Mouse (Mus musculus) limb, embryonic 13.5 days (tissue): ENCODE results near the gene Ticam1. TPM values are rescaled to one million over a fixed set of nuclear protein-coding genes. Genes with fewer than 3 reads are reported as not detected.

Experiments
- ATAC-seq: fragments of 200-750 bp; cut with Nextera tagmentation; 2 replicates; pipeline ENCODE4 v1.8.0; 2017; ENCODE audit warnings: low read depth, moderate number of reproducible peaks, moderate TSS enrichment; ENCODE audit not compliant: low FRiP score
- H3K27ac ChIP-seq: fragments of 300-500 bp; sonication (generic); 2 replicates; pipeline ENCODE4 v1.5.1; 2015; ENCODE audit warnings: inconsistent platforms, mild to moderate bottlenecking, moderate library complexity
- H3K27me3 ChIP-seq: fragments of 300-500 bp; sonication (generic); 2 replicates; pipeline ENCODE4 v1.6.1; 2015; ENCODE audit warnings: mild to moderate bottlenecking, inconsistent platforms
- H3K36me3 ChIP-seq: fragments of 300-500 bp; sonication (generic); 2 replicates; pipeline ENCODE4 v1.6.1; 2015; ENCODE audit warnings: inconsistent platforms, mild to moderate bottlenecking, moderate library complexity
- H3K4me1 ChIP-seq: fragments of 300-500 bp; sonication (generic); 2 replicates; pipeline ENCODE4 v1.6.1; 2015; ENCODE audit warnings: inconsistent platforms
- H3K4me2 ChIP-seq: fragments of 300-500 bp; sonication (generic); replicated peaks from 2 replicates; pipeline ENCODE4 v1.6.1; 2015; ENCODE audit warnings: inconsistent platforms, mild to moderate bottlenecking, moderate library complexity
- H3K4me3 ChIP-seq: fragments of 300-500 bp; sonication (generic); 2 replicates; pipeline ENCODE4 v1.5.1; 2015; ENCODE audit warnings: moderate library complexity, mild to moderate bottlenecking, inconsistent platforms
- H3K9ac ChIP-seq: fragments of 300-500 bp; sonication (generic); 2 replicates; pipeline ENCODE4 v1.6.1; 2015; ENCODE audit warnings: mild to moderate bottlenecking, inconsistent platforms
- H3K9me3 ChIP-seq: fragments of 300-500 bp; sonication (generic); 2 replicates; pipeline ENCODE4 v1.6.1; 2016; ENCODE audit warnings: inconsistent platforms
- WGBS: fragments of 180-500 bp; shearing (Covaris S2); methylation state at CpG from one replicate; pipeline ENCODE4 v1.1.7; 2015; 5-methylcytosine and 5-hydroxymethylcytosine counted together
- polyA plus RNA-seq: library from polyadenylated mRNA; unstranded; fragments of >200 nt; fragmentation: Nextera tagmentation; extraction: Ambion mirVana; gene quantifications from 2 replicates; pipeline ENCODE4 v1.2.1, GENCODE M21; 2015

Gene Ticam1
- polyA plus RNA-seq, 1 experiment from 2014 or later, result 4.6 TPM

DNA sequence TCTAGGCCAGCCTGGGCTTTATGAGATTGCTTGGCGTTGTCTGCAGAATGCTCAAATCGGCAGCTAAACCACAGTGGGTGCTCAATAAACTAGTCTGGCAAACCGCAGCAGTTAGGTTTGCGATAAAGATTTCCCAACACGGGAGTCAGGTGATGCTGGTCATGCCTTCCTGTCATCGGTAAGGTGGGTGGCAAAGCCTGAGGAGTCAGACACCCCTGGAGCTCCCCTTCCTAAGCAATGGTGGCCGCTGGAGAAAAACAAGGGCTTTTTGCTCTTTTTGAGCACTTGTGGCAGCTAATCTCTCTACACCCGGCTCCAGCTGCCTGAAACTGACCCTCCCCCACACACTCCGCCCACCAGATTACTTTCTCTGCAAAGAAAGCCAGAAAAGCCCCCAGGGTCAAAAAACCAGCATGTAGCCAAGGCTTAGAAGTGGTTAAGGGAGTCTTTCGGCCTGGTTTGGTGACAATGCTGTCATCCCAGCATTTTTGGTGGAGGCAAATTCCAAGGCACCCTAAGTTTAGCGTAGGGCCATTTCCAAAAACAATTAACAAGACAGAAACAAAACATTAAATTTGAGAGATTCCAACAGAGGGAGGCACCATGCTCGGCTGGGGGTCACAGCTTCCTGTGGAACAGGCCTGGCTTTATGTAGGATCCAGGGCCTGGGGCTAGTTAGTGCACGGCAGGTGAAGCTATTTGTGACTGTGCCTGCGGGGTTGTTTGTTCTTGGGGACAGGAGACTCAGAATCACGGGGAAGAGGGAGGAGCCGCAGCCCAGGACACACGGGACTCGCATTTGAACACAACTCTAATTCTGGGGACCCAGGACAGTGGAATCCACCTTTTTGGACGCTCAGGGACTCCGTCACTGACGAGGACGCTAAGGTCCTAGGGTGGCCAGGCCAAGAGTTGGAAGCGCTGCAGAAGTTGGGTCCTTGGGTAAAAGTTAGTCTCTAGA, 13.1 kb upstream of the Ticam1 start:
- H3K27me3 ChIP-seq, result no peaks in the 10 kb centered on the region
- H3K9me3 ChIP-seq, result no peaks in the 10 kb centered on the region
- WGBS, result under 1% methylated on average over 23 of the region's 23 CpGs
- peaks cover 26% of the 10 kb centered on the region for H3K36me3 ChIP-seq
- peak overlapping the region; percentile 96 for H3K27ac ChIP-seq
- H3K4me1 ChIP-seq, result peaks cover 41% of the 10 kb centered on the region
- H3K4me2 ChIP-seq, result peak overlapping the region; percentile 84
- peak overlapping the region; percentile 74 for H3K9ac ChIP-seq
- peak; percentile 3; the same call in 1 of the 2 replicates for ATAC-seq
- peak overlapping the region; percentile 63 for H3K4me3 ChIP-seq

DNA sequence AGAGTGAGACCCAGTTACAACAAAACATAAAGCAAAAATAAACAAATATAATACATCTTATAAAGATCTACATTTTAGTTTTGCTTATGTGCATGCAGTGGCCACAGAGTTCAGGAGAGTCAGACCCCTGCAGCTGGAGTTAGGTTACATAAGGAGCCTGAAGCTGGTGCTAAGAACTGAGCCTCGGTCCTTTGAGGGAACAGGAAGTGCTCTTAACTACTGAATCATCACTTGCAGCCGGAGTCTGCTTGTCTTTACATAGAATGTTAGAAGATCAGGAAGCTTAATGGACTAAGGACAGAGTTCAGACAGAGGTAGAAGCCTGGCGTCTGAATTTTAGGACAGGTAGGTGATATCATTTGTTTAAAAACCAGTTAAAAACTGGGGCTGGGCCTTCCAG, 12.3 kb upstream of the Ticam1 start:
- peak overlapping the region; percentile 74 for H3K9ac ChIP-seq
- no peak for ATAC-seq
- peak overlapping the region; percentile 63 for H3K4me3 ChIP-seq
- peaks cover 34% of the 10 kb centered on the region for H3K36me3 ChIP-seq
- no peaks in the 10 kb centered on the region for H3K9me3 ChIP-seq
- no peaks in the 10 kb centered on the region for H3K27me3 ChIP-seq
- peaks cover 41% of the 10 kb centered on the region for H3K4me1 ChIP-seq
- 37% methylated on average over 3 of the region's 3 CpGs for WGBS
- peak overlapping the region; percentile 96 for H3K27ac ChIP-seq
- peak overlapping the region; percentile 84 for H3K4me2 ChIP-seq

DNA sequence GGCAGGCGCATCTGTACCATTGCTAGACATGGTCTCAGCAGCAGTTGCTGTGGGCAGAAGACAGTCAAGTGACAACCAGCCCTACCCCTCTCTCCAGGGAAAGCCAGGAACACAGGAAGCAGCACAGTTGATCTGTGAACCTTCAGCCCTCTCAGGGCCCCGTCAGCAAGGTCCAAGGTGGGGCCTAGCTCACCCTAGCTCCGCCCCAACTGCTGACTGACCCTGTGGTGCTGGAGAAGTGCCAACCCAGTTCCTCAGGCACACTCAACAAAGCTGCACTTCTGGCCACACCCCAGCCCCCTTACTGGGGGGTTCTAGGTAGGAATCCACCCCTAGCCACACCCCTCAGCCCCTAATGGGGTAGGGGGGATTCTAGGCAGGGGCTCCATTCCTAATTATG, 11.2 kb upstream of the Ticam1 start:
- no peak for ATAC-seq
- H3K27ac ChIP-seq, result no peak overlapping the region; the same call in 1 of the 2 replicates
- H3K4me2 ChIP-seq, result peak overlapping the region; percentile 84
- H3K36me3 ChIP-seq, result peaks cover 43% of the 10 kb centered on the region
- peaks cover 41% of the 10 kb centered on the region for H3K4me1 ChIP-seq
- no peaks in the 10 kb centered on the region for H3K9me3 ChIP-seq
- peak overlapping the region; percentile 50; the same call in 1 of the 2 replicates for H3K9ac ChIP-seq
- H3K27me3 ChIP-seq, result no peaks in the 10 kb centered on the region
- peak overlapping the region; percentile 1 for H3K4me3 ChIP-seq
- 57% methylated on average over 3 of the region's 3 CpGs for WGBS

DNA sequence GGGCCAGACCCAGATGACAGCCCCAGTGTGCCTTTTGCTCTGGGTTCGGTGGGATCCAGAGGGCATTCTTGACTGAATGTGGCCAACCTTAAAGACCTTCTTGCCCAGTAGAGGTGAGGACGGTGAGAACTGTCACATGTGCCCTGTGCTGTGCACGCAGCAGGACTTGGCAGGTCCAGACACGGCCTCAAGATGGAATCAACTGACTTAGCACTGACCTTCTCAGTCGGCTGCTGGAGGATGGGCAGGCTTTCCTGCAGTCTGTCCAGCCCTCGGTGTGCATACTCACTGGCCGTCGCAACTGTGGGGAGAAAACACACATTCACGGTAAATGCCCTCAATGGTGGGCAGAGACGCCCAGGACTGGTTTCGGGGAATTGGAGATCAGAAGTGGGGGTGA, 9.4 kb upstream of the Ticam1 start:
- peaks cover 29% of the 10 kb centered on the region for H3K4me1 ChIP-seq
- H3K4me2 ChIP-seq, result no peak overlapping the region
- no peak overlapping the region for H3K27ac ChIP-seq
- H3K36me3 ChIP-seq, result peaks cover 59% of the 10 kb centered on the region
- no peak overlapping the region for H3K4me3 ChIP-seq
- no peaks in the 10 kb centered on the region for H3K27me3 ChIP-seq
- no peak overlapping the region for H3K9ac ChIP-seq
- H3K9me3 ChIP-seq, result no peaks in the 10 kb centered on the region
- WGBS, result 93% methylated on average over 11 of the region's 11 CpGs
- ATAC-seq, result no peak

DNA sequence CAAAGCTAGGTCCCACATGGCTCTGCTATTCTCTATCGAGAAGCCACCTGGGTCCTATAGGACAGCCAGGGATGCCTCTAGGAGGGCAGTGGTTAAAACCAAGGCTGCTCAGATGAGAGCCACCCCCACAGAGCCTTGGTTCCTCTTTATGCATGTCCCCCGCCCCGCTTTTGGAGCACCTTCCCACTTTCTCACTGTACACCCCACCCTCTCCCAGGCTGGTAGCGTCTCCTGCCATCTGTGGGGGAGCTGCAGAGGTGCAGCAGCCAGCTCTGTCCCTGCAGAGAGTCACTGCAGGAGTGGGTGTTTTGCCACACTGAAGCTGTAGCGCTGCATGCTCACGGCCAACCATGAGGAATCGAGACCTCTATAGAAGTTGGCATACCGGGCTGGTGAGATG, 6.7 kb upstream of the Ticam1 start:
- Histone ChIP-seq H3K4me2 (no peak overlapping the region), H3K9ac (no peak overlapping the region), H3K4me1 (peaks cover 8% of the 10 kb centered on the region), H3K27ac (no peak overlapping the region; the same call in 1 of the 2 replicates), H3K9me3 (no peaks in the 10 kb centered on the region), H3K36me3 (peaks cover 76% of the 10 kb centered on the region), H3K27me3 (no peaks in the 10 kb centered on the region), H3K4me3 (no peak overlapping the region)
- no peak for ATAC-seq
- 93% methylated on average over 8 of the region's 8 CpGs for WGBS

DNA sequence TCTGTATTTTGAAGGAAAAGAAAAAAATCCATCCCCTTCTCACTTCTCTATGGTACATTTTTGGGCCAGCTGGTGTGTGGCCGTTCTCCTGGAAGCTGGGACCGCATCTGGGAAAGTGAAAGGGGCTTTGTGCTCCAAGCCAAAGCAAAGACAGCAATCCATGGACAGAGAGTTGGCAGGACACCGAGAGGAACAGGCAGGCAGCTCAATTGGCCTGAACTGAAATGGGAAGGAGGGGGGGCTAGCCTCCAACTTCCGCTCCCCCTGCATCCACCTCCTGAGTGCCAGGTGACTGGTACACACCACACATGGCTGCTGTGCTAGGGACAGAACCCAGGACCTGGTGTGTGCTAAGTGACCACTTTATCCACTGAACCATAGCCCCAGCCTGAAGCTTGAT, 6.2 kb upstream of the Ticam1 start:
- H3K9me3 ChIP-seq, result no peaks in the 10 kb centered on the region
- no peak overlapping the region for H3K4me3 ChIP-seq
- peaks cover 81% of the 10 kb centered on the region for H3K36me3 ChIP-seq
- no peak for ATAC-seq
- no peaks in the 10 kb centered on the region for H3K27me3 ChIP-seq
- 81% methylated on average over 4 of the region's 4 CpGs for WGBS
- H3K9ac ChIP-seq, result no peak overlapping the region
- H3K4me1 ChIP-seq, result peaks cover 3% of the 10 kb centered on the region
- H3K4me2 ChIP-seq, result no peak overlapping the region
- H3K27ac ChIP-seq, result no peak overlapping the region; the same call in 1 of the 2 replicates

DNA sequence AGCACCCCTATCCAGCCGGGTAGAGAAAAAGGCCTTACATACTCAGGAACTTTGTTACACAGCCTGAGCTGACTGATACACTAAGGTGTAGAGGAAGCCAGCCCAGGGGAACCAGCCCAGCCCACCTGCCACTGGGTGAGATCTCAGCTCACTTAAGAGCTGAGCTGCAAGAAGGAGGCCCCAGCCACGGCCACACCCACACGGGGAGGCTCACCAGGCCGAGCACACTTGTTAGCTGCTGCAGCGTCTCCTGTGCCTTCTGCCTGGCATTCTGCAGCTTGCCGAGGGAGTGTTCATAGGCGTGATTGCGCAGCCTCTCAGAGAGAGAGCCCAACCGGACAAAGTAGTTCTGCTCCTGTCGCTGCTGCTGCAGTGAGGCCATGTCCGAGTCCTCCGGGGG, 4.6 kb upstream of the Ticam1 start:
- 91% methylated on average over 12 of the region's 12 CpGs for WGBS
- Histone ChIP-seq H3K4me2 (no peak overlapping the region), H3K27me3 (no peaks in the 10 kb centered on the region), H3K4me1 (peaks cover 10% of the 10 kb centered on the region), H3K4me3 (no peak overlapping the region), H3K36me3 (peaks cover 71% of the 10 kb centered on the region), H3K9me3 (no peaks in the 10 kb centered on the region), H3K27ac (0 out of 2 replicates have a peak overlapping the region, but pooled peaks have one; percentile 28), H3K9ac (0 out of 2 replicates have a peak overlapping the region, but pooled peaks have one; percentile 19)
- no peak for ATAC-seq

DNA sequence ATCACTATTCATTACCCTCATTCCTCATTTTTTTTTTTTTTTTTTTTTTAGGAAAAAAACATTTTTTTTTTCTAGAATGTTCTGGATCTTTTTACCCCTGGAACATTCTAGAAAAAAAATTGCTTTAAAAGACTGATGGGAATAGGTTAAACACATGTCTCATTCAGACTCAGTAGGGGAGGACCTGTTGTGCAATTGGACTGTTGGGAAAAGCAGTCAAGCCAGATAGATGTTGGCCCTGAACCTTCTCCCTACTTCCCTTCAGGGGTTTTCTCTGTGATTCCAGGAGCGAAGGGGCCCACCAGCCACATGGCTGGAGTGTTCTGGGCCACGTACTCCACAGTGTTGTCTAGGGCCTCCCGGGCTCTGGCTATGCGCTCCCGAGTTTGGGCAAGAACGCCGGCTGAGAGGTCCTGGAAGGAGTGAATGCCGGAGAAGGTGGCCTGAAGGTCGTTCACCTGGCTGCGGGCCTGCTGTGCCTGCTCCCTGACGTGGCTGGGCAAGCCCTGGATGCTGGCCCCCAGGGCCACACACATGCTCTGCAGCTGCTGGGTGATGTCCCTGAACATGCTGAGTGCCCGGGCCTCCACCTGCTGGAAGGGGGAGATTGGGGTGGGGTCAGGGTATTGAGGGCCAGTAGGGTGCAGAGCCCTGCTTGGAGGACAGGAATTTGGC, 3.0 kb upstream of the Ticam1 start:
- H3K27ac ChIP-seq, result no peak overlapping the region
- peaks cover 14% of the 10 kb centered on the region for H3K4me1 ChIP-seq
- H3K9me3 ChIP-seq, result no peaks in the 10 kb centered on the region
- no peak overlapping the region for H3K4me2 ChIP-seq
- WGBS, result 80% methylated on average over 12 of the region's 12 CpGs
- ATAC-seq, result no peak
- H3K36me3 ChIP-seq, result peaks cover 55% of the 10 kb centered on the region
- H3K9ac ChIP-seq, result no peak overlapping the region
- H3K27me3 ChIP-seq, result no peaks in the 10 kb centered on the region
- no peak overlapping the region for H3K4me3 ChIP-seq

DNA sequence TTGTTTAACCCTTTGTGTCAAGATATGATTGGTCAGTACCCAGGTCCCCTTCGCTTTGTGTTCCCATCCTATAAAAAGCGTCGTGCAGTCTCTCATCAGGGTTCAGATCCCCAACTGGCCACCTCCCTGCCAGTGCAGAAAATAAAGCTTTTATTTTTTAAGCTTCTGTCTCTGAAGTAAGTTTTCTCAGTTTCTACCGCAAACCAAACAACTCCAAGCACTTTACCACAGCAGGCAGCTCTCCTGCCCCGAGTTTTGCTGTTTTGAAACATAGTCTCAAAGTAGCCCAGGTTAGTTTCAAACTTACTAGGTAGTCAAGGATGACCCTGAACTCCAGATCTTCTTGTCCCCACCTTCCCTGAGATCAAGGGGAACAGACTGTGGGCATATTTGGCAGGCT, 1.8 kb upstream of the Ticam1 start:
- H3K27ac ChIP-seq, result no peak overlapping the region
- no peaks in the 10 kb centered on the region for H3K9me3 ChIP-seq
- no peak overlapping the region for H3K4me2 ChIP-seq
- H3K9ac ChIP-seq, result no peak overlapping the region
- WGBS, result 90% methylated on average over 5 of the region's 5 CpGs
- H3K4me3 ChIP-seq, result no peak overlapping the region
- peaks cover 50% of the 10 kb centered on the region for H3K36me3 ChIP-seq
- peaks cover 14% of the 10 kb centered on the region for H3K4me1 ChIP-seq
- no peak for ATAC-seq
- H3K27me3 ChIP-seq, result no peaks in the 10 kb centered on the region

DNA sequence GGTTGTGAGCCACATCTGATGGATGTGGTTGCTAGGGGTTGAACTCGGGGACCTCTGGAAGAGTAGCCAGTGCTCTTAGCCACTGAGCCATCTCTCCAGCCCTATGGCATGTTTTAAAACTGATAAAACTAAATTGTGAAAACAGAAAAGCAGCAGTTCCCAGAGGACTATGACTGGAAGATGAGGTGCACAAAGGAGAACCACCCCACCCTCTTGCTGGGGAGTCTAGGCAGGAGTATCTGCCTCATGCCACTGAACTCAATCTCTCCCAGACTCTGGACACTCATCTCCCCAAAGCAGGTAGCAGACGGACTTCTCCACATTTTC, 944 bp upstream of the Ticam1 start:
- Histone ChIP-seq H3K27ac (peak overlapping the region; percentile 82; the same call in 1 of the 2 replicates), H3K9ac (0 out of 2 replicates have a peak overlapping the region, but pooled peaks have one; percentile 20), H3K4me2 (peak overlapping the region; percentile 76), H3K4me3 (peak overlapping the region; percentile 60; the same call in 1 of the 2 replicates), H3K36me3 (peaks cover 46% of the 10 kb centered on the region), H3K27me3 (no peaks in the 10 kb centered on the region), H3K9me3 (no peaks in the 10 kb centered on the region), H3K4me1 (peaks cover 14% of the 10 kb centered on the region)
- no peak; the same call in 1 of the 2 replicates for ATAC-seq
- 41% methylated on average over 2 of the region's 2 CpGs for WGBS

DNA sequence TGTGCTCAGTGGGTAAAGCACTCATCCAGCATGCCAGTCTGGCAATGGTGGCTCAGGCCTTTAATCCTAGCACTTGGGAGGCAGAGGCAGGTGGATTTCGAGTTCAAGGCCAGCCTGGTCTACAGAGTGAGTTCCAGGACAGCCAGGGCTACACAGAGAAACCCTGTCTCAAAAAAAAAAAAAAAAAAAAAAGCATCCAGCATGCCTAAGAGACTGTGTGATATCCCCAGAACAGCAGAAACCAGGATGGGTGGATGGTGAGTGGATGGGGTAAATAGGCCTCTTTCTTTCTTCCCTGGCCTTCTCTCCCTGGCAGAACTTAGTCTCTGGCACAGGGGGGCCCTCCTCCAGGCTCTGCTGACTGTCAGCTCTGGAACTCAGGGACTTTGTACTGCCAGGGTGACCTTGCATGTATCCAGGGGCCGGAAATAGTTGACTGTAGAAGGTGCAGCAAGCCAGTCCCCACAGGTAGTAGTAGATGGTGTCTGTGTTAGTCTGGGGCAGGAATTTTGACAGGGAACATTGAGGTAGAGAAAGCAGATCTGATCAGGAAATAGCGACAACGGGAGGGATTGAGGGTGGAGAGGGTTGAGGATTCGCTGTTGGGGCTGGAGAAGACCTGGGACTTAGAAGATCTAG, 625 bp downstream of the Ticam1 start:
- Histone ChIP-seq H3K9me3 (no peaks in the 10 kb centered on the region), H3K4me3 (peak overlapping the region; percentile 60), H3K36me3 (peaks cover 47% of the 10 kb centered on the region), H3K9ac (peak overlapping the region; percentile 80), H3K27me3 (no peaks in the 10 kb centered on the region), H3K4me1 (peaks cover 14% of the 10 kb centered on the region), H3K27ac (peak overlapping the region; percentile 82), H3K4me2 (peak overlapping the region; percentile 76)
- ATAC-seq, result no peak
- WGBS, result 36% methylated on average over 5 of the region's 5 CpGs

DNA sequence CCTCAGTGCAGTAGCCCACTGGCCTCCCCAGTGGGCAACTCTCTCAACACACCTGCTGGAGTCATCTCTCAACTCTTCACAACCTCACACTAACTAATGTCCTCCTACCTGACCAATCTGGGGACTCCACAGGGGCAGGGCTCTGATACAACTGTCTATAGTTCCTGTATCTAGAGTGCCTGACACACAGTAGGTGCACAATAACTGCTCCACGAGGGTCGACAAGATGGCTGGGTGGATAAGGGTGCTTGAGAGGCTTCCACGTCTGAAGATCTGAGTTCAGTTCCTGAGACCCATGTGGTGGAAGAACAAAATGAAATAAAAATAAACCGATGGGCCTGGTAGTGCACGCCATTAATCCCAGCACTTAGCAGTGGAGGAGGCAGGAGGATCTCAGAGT, 2.6 kb downstream of the Ticam1 start:
- WGBS, result 92% methylated on average over 5 of the region's 5 CpGs
- no peak overlapping the region for H3K4me2 ChIP-seq
- H3K36me3 ChIP-seq, result peaks cover 48% of the 10 kb centered on the region
- H3K4me3 ChIP-seq, result no peak overlapping the region
- H3K9ac ChIP-seq, result no peak overlapping the region
- no peaks in the 10 kb centered on the region for H3K9me3 ChIP-seq
- H3K27me3 ChIP-seq, result no peaks in the 10 kb centered on the region
- H3K4me1 ChIP-seq, result peaks cover 19% of the 10 kb centered on the region
- H3K27ac ChIP-seq, result no peak overlapping the region
- ATAC-seq, result no peak
